Mouse (Mus musculus) liver, embryonic 14.5 days (tissue): ENCODE results near the gene Osbp2. TPM values are rescaled to one million over a fixed set of nuclear protein-coding genes. Genes with fewer than 3 reads are reported as not detected.

Source experiments
- ATAC-seq: fragments of 200-750 bp; cut with Nextera tagmentation; 2 replicates; pipeline ENCODE4 v1.8.0; 2017; ENCODE audit warnings: moderate number of reproducible peaks, mild to moderate bottlenecking, moderate library complexity; ENCODE audit not compliant: insufficient read depth
- DNase-seq, 3 experiments: peaks; one replicate each; pipeline ENCODE4 v3.0.0-alpha.2; 2012 to 2013; ENCODE audit warnings: low read depth in 3 of 3, low spot score in 3 of 3
- H3K27ac ChIP-seq: fragments of 300-500 bp; sonication (generic); 2 replicates; pipeline ENCODE4 v1.5.1; 2014; ENCODE audit warnings: moderate library complexity, mild to moderate bottlenecking, control low read depth, inconsistent platforms
- H3K27me3 ChIP-seq: fragments of 300-500 bp; sonication (generic); 2 replicates; pipeline ENCODE4 v1.6.1; 2014; ENCODE audit warnings: mild to moderate bottlenecking, low read length, moderate library complexity; ENCODE audit not compliant: control insufficient read depth, insufficient read depth
- H3K36me3 ChIP-seq: fragments of 300-500 bp; sonication (generic); replicated peaks from 2 replicates; pipeline ENCODE4 v1.6.1; 2014; ENCODE audit warnings: low read depth; ENCODE audit not compliant: control insufficient read depth, insufficient read depth
- H3K4me1 ChIP-seq, 2 experiments: fragments of 200-500 bp in 1 of 2; fragments of 300-500 bp in 1 of 2; sonication (generic) in 1 of 2; replicated peaks; 2 replicates each; pipeline ENCODE4 v1.6.1; 2012 to 2014; ENCODE audit warnings: antibody characterized with exemption in 1 of 2, inconsistent platforms in 1 of 2, low read length in 1 of 2; ENCODE audit not compliant: control insufficient read depth in 2 of 2, insufficient read depth in 2 of 2
- H3K4me2 ChIP-seq: fragments of 300-500 bp; sonication (generic); 2 replicates; pipeline ENCODE4 v1.6.1; 2014; ENCODE audit warnings: low read depth, mild to moderate bottlenecking, control low read depth, moderate library complexity
- H3K4me3 ChIP-seq, 2 experiments: fragments of 200-500 bp in 1 of 2; fragments of 300-500 bp in 1 of 2; sonication (generic) in 1 of 2; 2 replicates each; pipeline ENCODE4 v1.5.1; 2012 to 2014; ENCODE audit warnings: low read depth in 2 of 2, low read length in 2 of 2, mild to moderate bottlenecking in 2 of 2, control low read depth in 1 of 2, inconsistent platforms in 1 of 2, moderate library complexity in 1 of 2; ENCODE audit not compliant: insufficient read depth in 1 of 2
- H3K9ac ChIP-seq: fragments of 300-500 bp; sonication (generic); replicated peaks from 2 replicates; pipeline ENCODE4 v1.6.1; 2014; ENCODE audit warnings: mild to moderate bottlenecking, control low read depth, moderate library complexity
- H3K9me3 ChIP-seq: fragments of 300-500 bp; sonication (generic); 2 replicates; pipeline ENCODE4 v1.6.1; 2016; ENCODE audit warnings: low read length, mixed read lengths; ENCODE audit not compliant: control insufficient read depth
- CTCF ChIP-seq: IDR thresholded peaks from 2 replicates; pipeline ENCODE4 v1.5.1; 2016; ENCODE audit warnings: antibody characterized with exemption, low read depth, control low read depth
- EP300 ChIP-seq: IDR thresholded peaks from 2 replicates; pipeline ENCODE4 v1.6.1; 2016; ENCODE audit warnings: antibody characterized with exemption, low read depth
- WGBS: fragments of 180-500 bp; shearing (Covaris S2); extraction: QIAGEN DNeasy Blood & Tissue Kit; methylation state at CpG from one replicate; pipeline ENCODE4 v1.1.7; 2014; ENCODE audit not compliant: insufficient replicate concordance; 5-methylcytosine and 5-hydroxymethylcytosine counted together
- polyA plus RNA-seq, 2 experiments: library from polyadenylated mRNA; depleted of rRNA in 1 of 2; stranded (reverse) in 1 of 2; unstranded in 1 of 2; fragments of >200 nt; fragmentation: Nextera tagmentation in 1 of 2; extraction: Ambion mirVana in 1 of 2; gene quantifications; 2 replicates each; pipeline versions ENCODE4 v1.2.1 to v1.2.3; 2012 to 2014

Osbp2 gene
- polyA plus RNA-seq, 2 experiments: 0.03 to 0.18 TPM

DNA sequence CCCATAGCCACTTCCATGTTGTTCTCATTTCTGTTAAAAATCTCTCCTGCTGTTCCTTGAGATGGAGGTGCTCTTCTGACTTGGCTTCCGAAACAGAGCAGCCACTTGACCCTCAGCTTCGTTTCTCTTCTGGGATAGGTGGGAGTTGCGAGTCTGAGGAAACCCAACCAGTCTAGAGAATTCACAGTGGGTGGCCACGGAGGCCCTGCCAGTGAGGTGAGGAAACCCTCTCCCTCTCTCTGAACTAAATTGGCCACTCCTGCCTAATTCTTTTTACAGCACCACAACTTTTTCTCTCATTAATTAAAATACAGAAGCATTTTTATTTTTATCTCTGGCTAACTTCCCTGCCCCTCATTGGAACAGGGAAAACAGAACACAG, 88.4 kb downstream of the Osbp2 start:
- no peaks in the 10 kb centered on the region for H3K9me3 ChIP-seq
- H3K4me2 ChIP-seq: no peak overlapping the region
- 36% methylated on average over 4 of the region's 4 CpGs for WGBS
- no peak overlapping the region for H3K27ac ChIP-seq
- H3K4me1 ChIP-seq: no peaks in the 10 kb centered on the region
- no peak for DNase-seq
- no peak for ATAC-seq
- H3K36me3 ChIP-seq: no peaks in the 10 kb centered on the region
- TF ChIP-seq EP300: no peak
- TF ChIP-seq CTCF: no peak
- no peak overlapping the region for H3K9ac ChIP-seq
- H3K27me3 ChIP-seq: peaks cover 14% of the 10 kb centered on the region
- H3K4me3 ChIP-seq: no peak overlapping the region

DNA sequence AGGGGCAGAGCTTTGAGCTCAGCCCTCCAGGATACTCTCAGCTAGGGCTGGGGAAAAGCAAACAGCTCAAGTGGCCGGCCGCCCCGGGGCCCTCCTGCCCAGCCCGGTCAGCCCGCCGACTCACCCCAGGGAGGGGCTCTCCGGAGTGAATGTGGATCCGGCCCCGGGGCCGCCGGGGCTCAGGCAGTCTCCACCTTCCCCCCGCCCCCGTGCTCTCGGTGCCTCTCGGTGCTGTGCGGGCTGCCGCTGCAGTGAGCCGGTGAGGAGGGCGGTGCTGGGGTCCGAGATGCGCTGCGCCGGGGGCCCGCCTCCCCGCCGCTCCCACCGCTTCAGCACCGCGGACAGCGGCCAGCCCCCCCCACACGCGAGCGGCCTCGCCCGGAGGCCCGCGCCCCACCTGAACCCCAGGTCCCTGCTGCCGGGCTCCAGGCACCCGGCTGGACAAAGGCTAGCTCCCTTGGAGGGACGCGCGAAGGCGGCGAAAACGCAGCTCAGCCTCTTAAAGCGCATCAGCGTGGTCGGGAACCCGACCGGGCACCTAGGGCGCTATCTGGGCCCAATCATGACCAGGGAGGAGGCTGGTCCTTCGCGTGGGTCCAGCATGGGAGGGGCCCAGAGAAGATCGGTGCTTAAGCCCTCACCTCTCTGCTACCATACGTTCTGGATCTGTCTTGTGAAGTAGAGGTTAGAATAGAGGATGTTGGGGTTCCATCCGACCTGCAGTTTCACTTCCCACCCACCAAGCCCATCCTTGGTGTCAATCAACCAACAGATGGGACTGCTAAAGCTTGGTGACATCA, 89.0 kb downstream of the Osbp2 start:
- TF ChIP-seq EP300 (no peak), CTCF (no peak)
- no peak overlapping the region for H3K9ac ChIP-seq
- under 1% methylated on average over 47 of the region's 56 CpGs for WGBS
- H3K27me3 ChIP-seq: peaks cover 14% of the 10 kb centered on the region
- DNase-seq (no peak), ATAC-seq (0 out of 2 replicates have a peak, but pooled peaks have one; percentile 6)
- no peak overlapping the region for H3K27ac ChIP-seq
- H3K9me3 ChIP-seq: no peaks in the 10 kb centered on the region
- no peak overlapping the region for H3K4me2 ChIP-seq
- H3K4me1 ChIP-seq: no peaks in the 10 kb centered on the region
- H3K36me3 ChIP-seq: no peaks in the 10 kb centered on the region
- no peak overlapping the region for H3K4me3 ChIP-seq

- 29% methylated on average over 6 of the region's 6 CpGs for WGBS
- no peak overlapping the region for H3K9ac ChIP-seq
- no peak overlapping the region for H3K4me3 ChIP-seq
- ATAC-seq (no peak), DNase-seq (no peak)
- no peaks in the 10 kb centered on the region for H3K4me1 ChIP-seq
- no peak for TF ChIP-seq CTCF
- TF ChIP-seq EP300: no peak
- peaks cover 14% of the 10 kb centered on the region for H3K27me3 ChIP-seq
- no peaks in the 10 kb centered on the region for H3K9me3 ChIP-seq
- no peak overlapping the region for H3K4me2 ChIP-seq
- no peaks in the 10 kb centered on the region for H3K36me3 ChIP-seq
- no peak overlapping the region for H3K27ac ChIP-seq
Measured at GRCm38 (mm10) chr11:3773782-3774462, 89.8 kb downstream of the Osbp2 start.

DNA sequence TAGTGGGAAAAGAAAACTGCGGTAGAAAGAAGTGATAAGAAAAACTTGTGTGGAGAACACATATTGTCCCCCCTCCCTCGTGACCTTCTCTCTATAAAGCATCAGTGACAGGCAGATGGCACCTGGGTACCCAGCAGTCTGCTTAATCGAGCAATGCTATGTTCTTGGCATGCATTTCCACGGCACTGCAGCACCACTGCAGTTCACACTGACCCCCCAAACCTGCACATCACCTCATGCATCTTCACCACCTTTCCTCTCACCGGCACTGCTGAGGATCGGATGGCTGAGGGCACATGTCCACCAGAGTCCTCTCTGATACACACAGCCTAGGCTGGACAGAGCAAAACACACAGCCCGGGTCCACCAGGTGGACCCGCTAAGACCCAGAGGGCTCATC, 90.6 kb downstream of the Osbp2 start:
- no peak overlapping the region for H3K9ac ChIP-seq
- H3K4me2 ChIP-seq: no peak overlapping the region
- 55% methylated on average over 8 of the region's 8 CpGs for WGBS
- H3K36me3 ChIP-seq: no peaks in the 10 kb centered on the region
- H3K4me3 ChIP-seq: no peak overlapping the region
- H3K4me1 ChIP-seq: no peaks in the 10 kb centered on the region
- DNase-seq: no peak
- TF ChIP-seq EP300 (no peak), CTCF (no peak)
- H3K27me3 ChIP-seq: peaks cover 14% of the 10 kb centered on the region
- no peak overlapping the region for H3K27ac ChIP-seq
- no peaks in the 10 kb centered on the region for H3K9me3 ChIP-seq
- no peak for ATAC-seq

GRCm38 (mm10) chr11:3771348-3771747, 92.4 kb downstream of the Osbp2 start:
- H3K4me2 ChIP-seq: no peak overlapping the region
- H3K4me1 ChIP-seq: no peaks in the 10 kb centered on the region
- 40% methylated on average over 6 of the region's 6 CpGs for WGBS
- no peak overlapping the region for H3K27ac ChIP-seq
- DNase-seq (no peak), ATAC-seq (no peak)
- no peak for TF ChIP-seq EP300
- TF ChIP-seq CTCF: peak; percentile 62
- H3K9me3 ChIP-seq: no peaks in the 10 kb centered on the region
- no peak overlapping the region for H3K9ac ChIP-seq
- H3K4me3 ChIP-seq: no peak overlapping the region
- H3K36me3 ChIP-seq: no peaks in the 10 kb centered on the region
- peaks cover 14% of the 10 kb centered on the region for H3K27me3 ChIP-seq
